Mouse (Mus musculus) forebrain, embryonic 16.5 days (tissue): Measurements from ENCODE around the gene Bicdl1. TPM values are rescaled to one million over a fixed set of nuclear protein-coding genes. Genes with fewer than 3 reads are reported as not detected.

Experiments used
- ATAC-seq: fragments of 200-750 bp; cut with Nextera tagmentation; 2 replicates; pipeline ENCODE4 v1.8.0; 2017; ENCODE audit warnings: mild to moderate bottlenecking, moderate library complexity
- H3K27ac ChIP-seq: fragments of 300-500 bp; sonication (generic); 2 replicates; pipeline ENCODE4 v1.5.1; 2014; ENCODE audit warnings: low read length, control low read depth
- H3K27me3 ChIP-seq: fragments of 300-500 bp; sonication (generic); replicated peaks from 2 replicates; pipeline ENCODE4 v1.6.1; 2014; ENCODE audit warnings: low read length; ENCODE audit not compliant: control insufficient read depth, insufficient read depth
- H3K36me3 ChIP-seq: fragments of 300-500 bp; sonication (generic); 2 replicates; pipeline ENCODE4 v1.6.1; 2014; ENCODE audit not compliant: control insufficient read depth, insufficient read depth
- H3K4me1 ChIP-seq: fragments of 300-500 bp; sonication (generic); replicated peaks from 2 replicates; pipeline ENCODE4 v1.6.1; 2014; ENCODE audit warnings: low read length; ENCODE audit not compliant: control insufficient read depth, insufficient read depth
- H3K4me2 ChIP-seq: fragments of 300-500 bp; sonication (generic); 2 replicates; pipeline ENCODE4 v1.6.1; 2014; ENCODE audit warnings: mild to moderate bottlenecking, low read length, control low read depth
- H3K4me3 ChIP-seq: fragments of 300-500 bp; sonication (generic); replicated peaks from 2 replicates; pipeline ENCODE4 v1.5.1; 2014; ENCODE audit warnings: mild to moderate bottlenecking, low read length, control low read depth
- H3K9ac ChIP-seq: fragments of 300-500 bp; sonication (generic); replicated peaks from 2 replicates; pipeline ENCODE4 v1.6.1; 2014; ENCODE audit warnings: low read depth, low read length, control low read depth
- H3K9me3 ChIP-seq: fragments of 300-500 bp; sonication (generic); 2 replicates; pipeline ENCODE4 v1.6.1; 2016; ENCODE audit warnings: low read length; ENCODE audit not compliant: control insufficient read depth
- WGBS: fragments of 180-500 bp; shearing (Covaris S2); extraction: QIAGEN DNeasy Blood & Tissue Kit; methylation state at CpG from one replicate; pipeline ENCODE4 v1.1.7; 2014; 5-methylcytosine and 5-hydroxymethylcytosine counted together
- polyA plus RNA-seq: library from polyadenylated mRNA; unstranded; fragments of >200 nt; fragmentation: Nextera tagmentation; extraction: Ambion mirVana; gene quantifications from 2 replicates; pipeline ENCODE4 v1.2.1, GENCODE M21; 2015

Bicdl1 gene
- polyA plus RNA-seq, result 21.1 and 28.6 TPM in 2 replicates

DNA sequence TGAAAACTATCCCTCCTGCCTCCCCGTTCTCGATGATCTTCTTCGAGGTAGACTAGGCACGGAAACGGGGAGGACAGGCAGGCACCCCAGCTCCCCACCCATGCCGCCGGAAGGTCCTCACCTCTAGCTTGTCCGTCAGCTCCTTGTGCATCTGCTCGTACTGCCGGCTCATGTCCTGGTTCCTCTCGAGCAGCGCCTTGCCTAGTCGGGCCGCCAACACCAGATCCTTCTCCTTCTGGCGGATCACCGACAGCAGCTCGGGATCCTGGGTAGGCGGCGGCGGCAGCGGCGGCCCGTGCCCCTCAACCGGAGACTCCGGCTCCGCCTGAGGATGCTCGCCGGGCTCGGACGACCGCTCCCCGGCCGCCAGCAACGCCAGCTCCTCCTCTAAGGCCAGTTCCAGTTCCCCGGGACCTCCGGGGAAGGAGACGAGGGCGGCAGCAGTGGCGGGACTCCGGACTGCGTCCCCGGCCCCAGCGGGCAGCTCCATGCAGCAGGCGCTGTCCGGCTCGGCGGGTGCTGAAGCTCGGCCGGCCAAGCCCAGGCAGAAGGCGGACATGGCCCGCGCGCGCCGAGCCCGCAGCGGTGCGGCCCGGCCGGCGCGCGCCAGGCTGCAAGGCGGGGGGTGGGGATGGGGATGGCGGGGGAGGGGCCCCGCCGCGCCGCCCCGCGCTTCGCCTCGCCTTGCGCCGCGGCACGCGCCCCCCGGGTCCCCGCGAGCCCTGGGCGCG lies at the start of gene Bicdl1:
Gene Bicdl1, minus strand, starts transcription at position 621 of the 731 bp plus-strand sequence.
- H3K27ac ChIP-seq, result peak within 1 kb of the TSS; percentile 93
- peak; percentile 11 for ATAC-seq
- peaks cover 17% of the 10 kb centered on the region for H3K4me1 ChIP-seq
- peak within 1 kb of the TSS; percentile 85 for H3K4me2 ChIP-seq
- peaks cover 14% of the 10 kb centered on the region for H3K27me3 ChIP-seq
- peak within 1 kb of the TSS; percentile 88 for H3K4me3 ChIP-seq
- no peaks in the 10 kb centered on the region for H3K9me3 ChIP-seq
- under 1% methylated on average over 64 of the region's 83 CpGs for WGBS
- no peaks in the 10 kb centered on the region for H3K36me3 ChIP-seq
- peak within 1 kb of the TSS; percentile 79 for H3K9ac ChIP-seq

DNA sequence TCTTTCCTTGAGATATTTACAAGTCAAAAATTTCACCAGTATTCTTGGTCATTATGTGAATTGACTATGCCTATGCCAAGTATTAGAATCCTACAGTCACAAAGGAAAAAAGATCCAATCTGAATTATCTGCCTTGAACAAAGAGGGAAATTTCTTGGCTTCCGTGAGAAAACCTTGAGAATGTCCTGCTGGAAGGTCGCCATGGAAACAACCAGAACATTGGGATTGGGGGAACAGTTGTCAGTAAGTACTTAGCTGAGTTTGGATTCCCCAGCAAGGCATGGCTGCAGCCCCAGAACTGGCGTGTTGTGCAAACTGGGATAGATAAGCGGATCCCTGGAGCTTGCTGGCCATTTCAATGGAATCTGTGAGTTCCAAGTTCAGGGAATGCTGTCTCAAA lies 45.5 kb upstream of the Bicdl1 start:
- ATAC-seq, result no peak
- Histone ChIP-seq H3K4me1 (no peaks in the 10 kb centered on the region), H3K36me3 (no peaks in the 10 kb centered on the region), H3K27ac (no peak overlapping the region), H3K27me3 (no peaks in the 10 kb centered on the region), H3K4me3 (no peak overlapping the region), H3K9me3 (no peaks in the 10 kb centered on the region), H3K9ac (no peak overlapping the region), H3K4me2 (no peak overlapping the region)
- WGBS, result 60% methylated on average over 4 of the region's 4 CpGs

DNA sequence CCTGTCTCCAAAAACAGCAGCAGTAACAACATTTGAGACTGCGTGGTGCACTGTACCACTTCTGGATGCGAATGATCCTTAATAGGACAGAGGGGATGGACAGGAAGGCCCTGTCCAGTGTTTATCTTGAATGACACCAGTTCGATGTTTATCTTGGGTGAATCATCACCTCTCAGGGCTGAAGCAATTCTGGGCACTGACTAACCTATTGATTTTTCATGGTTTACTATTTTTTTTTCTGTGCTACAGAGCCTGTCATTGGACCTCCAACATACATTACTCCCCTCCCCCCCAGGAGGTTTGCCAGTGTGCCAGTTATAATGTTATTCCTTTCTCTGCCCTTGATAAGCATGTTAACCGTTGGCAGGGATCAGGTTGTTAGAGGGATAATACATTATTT lies 43.9 kb upstream of the Bicdl1 start:
- no peaks in the 10 kb centered on the region for H3K36me3 ChIP-seq
- H3K4me2 ChIP-seq, result no peak overlapping the region
- 81% methylated on average over 4 of the region's 4 CpGs for WGBS
- H3K4me3 ChIP-seq, result no peak overlapping the region
- H3K27ac ChIP-seq, result no peak overlapping the region
- H3K4me1 ChIP-seq, result no peaks in the 10 kb centered on the region
- H3K9ac ChIP-seq, result no peak overlapping the region
- no peaks in the 10 kb centered on the region for H3K9me3 ChIP-seq
- no peak for ATAC-seq
- no peaks in the 10 kb centered on the region for H3K27me3 ChIP-seq

DNA sequence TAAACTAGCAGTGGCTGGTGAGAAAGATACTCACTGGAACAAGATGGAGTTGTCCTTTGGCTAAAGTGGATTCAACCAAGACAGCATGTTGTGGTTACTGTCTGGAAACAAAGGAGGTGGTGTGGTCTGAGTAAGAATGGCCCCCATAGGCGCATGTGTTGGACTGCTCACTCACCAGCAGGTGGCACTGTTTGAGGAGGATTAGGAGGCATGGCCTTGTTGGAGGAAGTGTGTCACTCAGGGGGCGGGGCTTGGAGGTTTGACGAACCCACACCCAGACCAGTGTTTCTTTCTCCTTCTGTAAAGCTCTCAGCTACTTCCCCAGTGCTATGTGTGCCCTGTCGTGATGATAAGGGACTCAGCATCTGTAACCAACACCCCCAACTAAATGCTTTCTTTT lies 38.6 kb upstream of the Bicdl1 start:
- no peak for ATAC-seq
- WGBS, result 83% methylated on average over 4 of the region's 4 CpGs
- H3K4me3 ChIP-seq, result no peak overlapping the region
- no peaks in the 10 kb centered on the region for H3K27me3 ChIP-seq
- H3K27ac ChIP-seq, result no peak overlapping the region
- H3K4me1 ChIP-seq, result no peaks in the 10 kb centered on the region
- no peak overlapping the region for H3K9ac ChIP-seq
- H3K36me3 ChIP-seq, result no peaks in the 10 kb centered on the region
- H3K9me3 ChIP-seq, result no peaks in the 10 kb centered on the region
- no peak overlapping the region for H3K4me2 ChIP-seq

DNA sequence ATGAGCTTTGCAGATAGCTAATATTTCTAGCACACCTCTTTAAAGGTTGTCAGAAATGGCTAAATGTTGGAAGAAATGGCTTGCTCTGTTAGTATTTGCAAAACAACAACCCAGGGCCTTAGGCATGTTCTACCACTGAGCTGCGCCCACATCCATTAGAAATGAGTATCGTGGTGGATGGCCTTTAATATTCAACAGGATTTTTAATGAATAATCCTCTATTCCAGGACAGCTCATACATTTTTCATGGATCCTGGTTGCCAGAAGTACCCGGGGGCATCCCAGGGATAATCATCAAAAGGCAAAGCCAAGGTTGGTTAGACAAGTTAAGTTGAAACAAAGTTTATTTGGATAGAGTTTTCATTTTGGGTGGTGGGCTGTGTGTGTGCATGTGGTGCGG lies 37.7 kb upstream of the Bicdl1 start:
- no peak overlapping the region for H3K9ac ChIP-seq
- no peaks in the 10 kb centered on the region for H3K27me3 ChIP-seq
- H3K4me2 ChIP-seq, result no peak overlapping the region
- ATAC-seq, result no peak
- H3K4me3 ChIP-seq, result no peak overlapping the region
- no peak overlapping the region for H3K27ac ChIP-seq
- no peaks in the 10 kb centered on the region for H3K4me1 ChIP-seq
- 74% methylated on average over 4 of the region's 4 CpGs for WGBS
- no peaks in the 10 kb centered on the region for H3K9me3 ChIP-seq
- no peaks in the 10 kb centered on the region for H3K36me3 ChIP-seq

DNA sequence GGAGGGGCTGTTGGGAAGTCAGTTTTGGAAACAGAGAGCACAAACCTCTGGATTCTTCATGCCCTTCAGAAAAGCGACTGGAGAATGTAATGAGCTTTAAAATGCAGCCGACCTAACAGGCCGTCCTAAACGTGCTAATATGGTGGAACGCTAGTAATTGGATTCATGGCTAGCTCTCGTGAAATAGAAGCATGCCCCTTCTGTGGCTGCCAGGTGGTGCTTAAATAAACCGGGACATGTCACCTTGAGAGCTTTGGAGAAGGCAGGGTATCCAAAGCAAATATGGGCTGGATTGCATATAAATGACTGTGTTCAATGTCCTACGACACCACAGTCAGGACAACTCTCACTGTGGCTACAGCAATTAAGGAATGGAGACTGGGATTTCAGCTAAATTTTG lies 35.4 kb upstream of the Bicdl1 start:
- no peaks in the 10 kb centered on the region for H3K4me1 ChIP-seq
- no peaks in the 10 kb centered on the region for H3K9me3 ChIP-seq
- H3K4me2 ChIP-seq, result no peak overlapping the region
- H3K9ac ChIP-seq, result no peak overlapping the region
- 70% methylated on average over 8 of the region's 8 CpGs for WGBS
- H3K36me3 ChIP-seq, result no peaks in the 10 kb centered on the region
- no peak overlapping the region for H3K27ac ChIP-seq
- H3K4me3 ChIP-seq, result no peak overlapping the region
- ATAC-seq, result no peak
- H3K27me3 ChIP-seq, result no peaks in the 10 kb centered on the region

DNA sequence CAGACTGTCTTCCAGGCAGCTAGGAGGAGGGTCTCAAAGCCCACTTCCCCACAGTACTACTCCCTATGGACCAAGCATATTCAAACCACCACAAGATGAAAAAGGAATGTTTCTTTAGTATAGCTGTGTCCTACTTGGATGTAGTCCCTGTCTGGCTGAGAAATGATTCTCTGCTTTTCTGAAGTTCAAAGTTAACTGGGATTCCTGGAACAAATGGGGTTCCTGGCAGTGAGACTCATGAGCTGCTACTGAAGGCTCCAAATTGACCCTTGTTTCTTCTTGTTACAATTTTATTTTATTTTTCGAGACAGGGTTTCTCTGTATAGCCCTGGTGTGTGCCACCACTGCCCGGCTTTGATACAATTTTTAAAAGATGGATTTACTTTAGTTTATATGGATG lies 32.6 kb upstream of the Bicdl1 start:
- Histone ChIP-seq H3K9me3 (no peaks in the 10 kb centered on the region), H3K27me3 (no peaks in the 10 kb centered on the region), H3K4me3 (no peak overlapping the region), H3K36me3 (no peaks in the 10 kb centered on the region), H3K4me2 (no peak overlapping the region), H3K4me1 (no peaks in the 10 kb centered on the region), H3K9ac (no peak overlapping the region), H3K27ac (no peak overlapping the region)
- WGBS, result 77% methylated on average over 2 of the region's 2 CpGs
- ATAC-seq, result no peak

DNA sequence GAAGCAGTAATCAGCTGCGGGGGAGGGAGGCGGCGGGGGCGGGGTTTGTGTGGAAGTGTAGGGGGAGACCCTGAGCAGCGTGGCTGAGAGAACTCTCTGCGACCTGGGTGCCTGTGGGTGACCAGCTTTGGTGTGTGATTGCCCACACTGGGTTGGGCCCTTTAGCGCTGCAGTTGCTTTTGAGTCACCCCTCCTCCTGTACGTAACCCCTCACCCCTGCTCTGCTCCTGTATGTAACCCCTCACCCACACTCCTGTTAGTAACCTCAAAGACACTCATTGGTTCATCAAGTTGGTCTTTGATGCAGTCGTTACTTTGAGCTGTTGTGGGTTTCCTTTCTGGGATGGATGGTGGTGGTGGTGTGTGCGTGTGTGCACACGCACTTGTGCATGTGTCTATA lies 29.5 kb upstream of the Bicdl1 start:
- H3K27ac ChIP-seq, result no peak overlapping the region
- ATAC-seq, result no peak
- H3K4me3 ChIP-seq, result no peak overlapping the region
- whole genome bisulfite sequencing, result 76% methylated on average over 11 of the region's 11 CpGs
- no peaks in the 10 kb centered on the region for H3K9me3 ChIP-seq
- H3K36me3 ChIP-seq, result no peaks in the 10 kb centered on the region
- H3K4me1 ChIP-seq, result no peaks in the 10 kb centered on the region
- H3K27me3 ChIP-seq, result no peaks in the 10 kb centered on the region
- H3K4me2 ChIP-seq, result no peak overlapping the region
- H3K9ac ChIP-seq, result no peak overlapping the region

DNA sequence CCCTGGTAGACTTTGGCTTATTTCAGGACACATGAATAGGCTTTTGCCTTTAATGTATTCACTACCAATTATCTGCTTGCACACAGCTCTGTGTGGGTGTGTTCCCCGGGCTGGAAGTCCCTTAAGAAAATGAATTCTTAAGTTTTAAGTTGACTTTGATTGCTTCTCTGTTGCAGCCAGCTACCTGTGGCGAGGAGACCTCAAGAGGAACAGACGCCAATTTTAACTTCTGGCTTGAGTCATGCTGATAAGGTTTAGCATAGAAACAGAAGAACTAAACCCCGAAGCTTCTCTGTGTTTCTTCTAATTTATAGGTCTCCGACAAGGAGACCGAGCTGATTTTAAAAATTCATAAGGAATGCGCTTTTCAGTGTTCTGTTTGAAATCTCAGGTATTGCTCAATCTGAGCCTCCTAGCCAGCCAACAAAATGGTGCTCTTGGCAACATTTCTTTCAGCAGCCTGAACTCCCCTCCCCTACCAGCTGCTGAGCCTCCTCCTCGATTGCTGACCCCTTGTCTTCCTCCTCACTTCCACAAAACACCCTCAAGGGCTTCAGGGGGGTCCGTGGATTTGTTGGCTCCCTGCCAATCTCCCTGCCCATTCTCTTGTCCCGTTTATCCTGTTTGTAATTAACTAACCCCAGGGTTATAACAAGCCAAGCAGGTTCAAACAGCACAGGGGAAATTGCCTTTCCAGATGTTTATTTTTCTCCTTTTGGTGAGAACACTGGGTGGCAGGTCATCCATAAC lies 27.2 kb upstream of the Bicdl1 start:
- H3K4me2 ChIP-seq, result no peak overlapping the region
- no peaks in the 10 kb centered on the region for H3K36me3 ChIP-seq
- 46% methylated on average over 10 of the region's 10 CpGs for WGBS
- H3K27me3 ChIP-seq, result no peaks in the 10 kb centered on the region
- H3K9ac ChIP-seq, result no peak overlapping the region
- H3K27ac ChIP-seq, result no peak overlapping the region
- no peak overlapping the region for H3K4me3 ChIP-seq
- no peaks in the 10 kb centered on the region for H3K4me1 ChIP-seq
- ATAC-seq, result no peak
- H3K9me3 ChIP-seq, result no peaks in the 10 kb centered on the region
